Mouse (Mus musculus): ENCODE results near the gene Syp. TPM values are rescaled to one million over a fixed set of nuclear protein-coding genes. Genes with fewer than 3 reads are reported as not detected.

Syp gene
- 2.7 TPM for polyA plus RNA-seq (2014; fragmentation: Illumina TruSeq; extraction: RNeasy Lipid Tissue Mini Kit (QIAGEN cat#74804); ENCODE audit: low read depth, low replicate concordance)

DNA sequence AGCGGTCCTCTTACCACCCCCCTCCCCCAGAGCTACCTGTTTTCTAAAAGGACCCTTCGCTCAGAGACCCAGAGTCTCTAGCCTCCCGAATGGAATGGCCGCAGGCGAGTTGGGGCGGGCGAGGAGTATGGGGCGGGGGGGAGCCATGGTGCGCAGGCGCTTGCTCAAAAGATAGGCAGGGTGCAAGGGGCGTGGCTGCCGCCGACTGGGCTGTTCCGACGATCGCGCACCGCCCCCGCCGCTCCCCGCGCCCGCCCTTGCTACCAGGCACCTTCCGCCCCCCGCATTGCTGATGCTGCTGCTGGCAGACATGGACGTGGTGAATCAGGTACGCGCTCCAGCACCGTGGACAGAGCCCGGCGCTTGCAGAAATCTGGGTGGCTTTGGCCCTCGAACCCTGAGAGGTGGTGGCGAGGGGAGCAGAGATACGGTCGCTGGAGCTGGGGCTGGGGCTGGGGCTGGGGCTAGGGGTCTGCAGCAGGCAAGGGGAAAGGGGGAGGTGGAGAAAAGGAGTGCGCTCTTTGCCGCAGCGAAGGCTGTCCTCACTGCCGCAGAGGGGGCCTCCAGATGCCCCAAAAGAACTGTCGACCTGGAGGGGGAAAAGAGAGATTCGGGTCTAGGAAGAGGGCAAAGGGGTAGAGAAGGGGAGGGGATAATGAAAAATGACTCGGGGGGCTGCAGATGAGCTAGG, at the start of gene Syp:
Gene Syp, plus strand, starts transcription at position 71 of the 691 bp plus-strand sequence.

DNA sequence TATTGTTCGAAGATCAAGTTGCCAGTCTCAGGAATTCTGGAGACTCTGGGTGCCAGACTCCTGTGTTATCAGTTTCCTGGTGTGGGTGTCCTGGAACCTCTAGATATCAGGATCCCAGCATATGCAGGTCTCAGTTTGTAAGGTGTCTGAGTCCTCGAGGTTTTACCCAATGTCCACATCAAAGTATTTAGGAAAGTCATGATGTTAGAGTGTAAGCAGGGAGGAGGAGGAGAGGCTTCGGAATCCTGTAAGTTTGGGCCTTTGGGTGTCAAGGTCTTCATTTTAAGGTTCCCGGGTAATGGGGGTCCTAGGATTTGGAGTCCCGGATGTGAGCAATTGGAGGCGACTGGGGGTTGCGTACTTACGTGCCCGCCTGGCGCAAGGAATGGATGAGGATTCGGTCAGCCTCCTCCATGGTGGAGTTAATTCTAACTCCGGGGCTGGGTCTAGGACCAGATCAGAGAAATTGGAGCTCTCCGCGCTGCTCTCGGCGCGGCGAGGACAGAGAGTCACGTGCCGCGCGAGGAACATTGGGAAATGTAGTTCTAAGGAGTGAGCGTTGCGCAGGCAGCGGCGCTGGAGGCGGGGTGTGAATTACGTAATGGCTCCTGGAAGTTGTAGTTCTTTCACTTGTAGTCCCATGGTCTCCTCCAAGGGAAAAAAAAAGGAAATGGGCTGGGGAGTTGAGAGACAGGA, 33.2 kb upstream of the Syp start, which contains the start of gene Ccdc22:
Gene Ccdc22, minus strand, starts transcription at position 639 of the 696 bp plus-strand sequence.

DNA sequence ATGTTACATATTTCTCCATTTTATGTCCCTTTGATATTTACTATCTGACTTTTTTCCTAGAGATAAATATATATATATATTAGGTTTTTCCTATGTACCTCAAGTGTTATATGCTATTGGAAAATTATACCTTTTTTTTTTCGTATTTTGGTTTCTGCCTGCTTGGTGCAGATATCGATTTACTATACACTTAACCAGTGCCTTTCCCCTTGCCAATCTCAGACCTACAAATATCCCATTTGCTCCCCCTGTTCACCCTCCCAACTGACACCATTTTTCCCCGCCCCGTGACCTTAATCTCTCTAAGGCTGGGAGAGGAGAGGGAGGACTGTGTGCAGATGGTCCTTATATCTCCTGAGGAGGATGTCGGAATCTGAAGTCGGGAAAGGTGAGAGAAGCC, 31.5 kb upstream of the Syp start, which contains the start of gene Cacna1f:
Gene Cacna1f, plus strand, starts transcription at position 301 of the 400 bp plus-strand sequence.

DNA sequence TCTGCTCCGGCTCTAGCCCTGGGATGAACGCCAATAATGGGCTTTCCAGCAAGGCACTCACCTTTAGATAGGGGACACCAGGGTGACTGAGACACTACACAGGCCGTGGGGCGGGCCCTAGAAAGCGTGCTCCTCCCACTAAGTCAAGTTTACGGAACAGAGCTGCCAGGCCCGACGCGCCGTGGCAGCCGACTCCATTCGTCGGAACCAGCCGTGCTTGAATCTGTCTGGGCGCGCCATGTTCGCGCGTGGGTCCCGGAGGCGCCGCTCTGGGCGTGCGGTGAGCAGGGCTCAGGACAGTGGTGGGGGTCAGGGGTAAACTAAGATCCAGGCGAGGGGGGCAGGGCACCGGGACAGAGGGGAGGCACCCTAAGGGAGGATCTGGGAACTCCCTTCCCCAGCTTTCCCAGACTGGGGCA, 19.0 kb downstream of the Syp start, which contains the start of gene Prickle3:
Gene Prickle3, plus strand, starts transcription at position 40 of the 419 bp plus-strand sequence.

DNA sequence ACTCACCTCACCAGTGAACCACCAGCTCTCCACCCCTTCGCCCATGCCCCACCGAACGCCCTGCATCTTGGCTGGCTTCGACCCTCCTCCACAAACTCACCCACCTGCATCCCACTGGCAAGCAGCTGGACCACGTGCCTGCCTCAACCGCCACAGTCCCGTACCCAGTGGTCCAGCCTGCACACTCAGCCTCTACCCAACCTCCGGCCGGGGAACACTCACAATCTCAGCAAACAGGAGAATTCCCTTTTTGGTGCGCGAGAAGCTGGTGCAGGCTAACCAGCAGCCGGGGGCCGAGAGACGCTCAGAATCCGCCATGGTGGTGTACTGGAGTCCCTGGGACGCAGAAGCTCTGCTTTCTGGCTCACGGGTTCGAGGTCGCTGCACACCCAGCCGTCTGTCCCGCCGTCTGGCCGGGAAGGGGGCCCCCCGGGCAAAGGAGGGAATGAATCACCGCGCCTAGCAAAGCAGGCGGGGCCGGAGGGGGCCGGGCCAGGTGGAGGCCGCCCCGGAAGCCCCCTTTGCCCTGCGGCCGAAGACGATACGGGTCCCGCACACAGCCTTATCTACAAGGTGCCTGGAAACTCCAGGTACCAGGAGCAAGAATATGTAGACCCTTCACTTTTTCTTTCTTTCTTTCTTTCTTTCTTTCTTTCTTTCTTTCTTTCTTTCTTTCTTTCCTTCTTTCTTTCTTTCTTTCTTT, 32.8 kb downstream of the Syp start, which contains the start of gene Plp2:
Gene Plp2, minus strand, starts transcription at position 470 of the 703 bp plus-strand sequence.

DNA sequence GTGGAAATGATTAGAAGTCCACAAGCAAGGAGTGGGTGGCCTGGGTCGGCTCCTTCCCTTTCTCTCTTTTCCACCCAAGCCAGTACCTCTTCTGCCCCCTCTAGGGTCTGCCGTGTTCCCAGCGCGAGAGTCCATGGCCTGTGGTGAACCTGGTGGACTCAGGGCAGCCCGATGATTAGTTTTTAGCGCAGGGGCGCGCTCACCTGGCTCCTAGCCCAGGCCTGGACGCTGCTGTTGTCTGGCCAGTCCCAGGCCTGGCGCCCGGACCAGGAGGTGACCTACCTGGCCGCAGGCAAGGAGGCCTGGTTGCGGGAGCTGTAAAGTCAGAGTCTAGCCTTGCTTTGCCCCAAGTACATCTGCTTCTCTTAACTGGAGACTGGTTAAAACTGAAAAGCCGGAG, 42.6 kb downstream of the Syp start, which contains the start of gene Magix:
Gene Magix, minus strand, starts transcription at position 388 of the 400 bp plus-strand sequence.

DNA sequence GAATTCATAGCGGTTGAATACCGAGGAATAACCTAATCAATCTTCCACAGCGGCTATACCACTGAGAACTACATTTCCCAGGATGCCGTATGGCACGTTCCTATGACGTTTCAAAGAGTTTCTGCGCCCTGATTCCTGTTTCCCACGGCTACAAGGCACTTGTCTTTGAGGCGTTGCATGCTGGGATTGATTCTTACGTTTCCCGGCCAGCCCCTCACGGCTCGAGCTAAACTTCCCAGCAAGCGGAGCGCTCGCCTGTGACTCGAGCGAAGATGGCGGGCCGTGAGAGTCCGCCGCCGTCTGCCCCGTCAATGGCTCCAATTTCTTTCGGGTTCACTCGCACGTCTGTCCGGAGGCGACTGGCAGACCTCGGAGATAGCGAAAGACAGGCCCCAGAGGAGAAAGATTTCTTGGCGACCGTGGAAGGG, 58.7 kb downstream of the Syp start, which contains the start of gene Gpkow:
Gene Gpkow, plus strand, starts transcription at position 178 of the 428 bp plus-strand sequence.

Other genes starting within 250 kb of the Syp start
- gene Foxp3, start 64.8 kb upstream of the Syp start, polyA plus RNA-seq (2014; fragmentation: Illumina TruSeq; extraction: RNeasy Lipid Tissue Mini Kit (QIAGEN cat#74804); ENCODE audit: low read depth, low replicate concordance) = not detected
- 0.12 TPM for gene Ppp1r3f, start 64.2 kb upstream of the Syp start, polyA plus RNA-seq (2014; fragmentation: Illumina TruSeq; extraction: RNeasy Lipid Tissue Mini Kit (QIAGEN cat#74804); ENCODE audit: low read depth, low replicate concordance)
- 3.6 TPM for gene Ccdc22, start 33.0 kb upstream of the Syp start, polyA plus RNA-seq (2014; fragmentation: Illumina TruSeq; extraction: RNeasy Lipid Tissue Mini Kit (QIAGEN cat#74804); ENCODE audit: low read depth, low replicate concordance)
- gene Cacna1f, start 31.4 kb upstream of the Syp start, polyA plus RNA-seq (2014; fragmentation: Illumina TruSeq; extraction: RNeasy Lipid Tissue Mini Kit (QIAGEN cat#74804); ENCODE audit: low read depth, low replicate concordance) = not detected
- 2.5 TPM for gene Prickle3, start 18.8 kb downstream of the Syp start, polyA plus RNA-seq (2014; fragmentation: Illumina TruSeq; extraction: RNeasy Lipid Tissue Mini Kit (QIAGEN cat#74804); ENCODE audit: low read depth, low replicate concordance)
- 24.5 TPM for gene Plp2, start 32.9 kb downstream of the Syp start, polyA plus RNA-seq (2014; fragmentation: Illumina TruSeq; extraction: RNeasy Lipid Tissue Mini Kit (QIAGEN cat#74804); ENCODE audit: low read depth, low replicate concordance)
- 4.0 TPM for gene Magix, start 42.8 kb downstream of the Syp start, polyA plus RNA-seq (2014; fragmentation: Illumina TruSeq; extraction: RNeasy Lipid Tissue Mini Kit (QIAGEN cat#74804); ENCODE audit: low read depth, low replicate concordance)
- 39.1 TPM for gene Gpkow, start 58.7 kb downstream of the Syp start, polyA plus RNA-seq (2014; fragmentation: Illumina TruSeq; extraction: RNeasy Lipid Tissue Mini Kit (QIAGEN cat#74804); ENCODE audit: low read depth, low replicate concordance)
- 9.5 TPM for gene Wdr45, start 75.9 kb downstream of the Syp start, polyA plus RNA-seq (2014; fragmentation: Illumina TruSeq; extraction: RNeasy Lipid Tissue Mini Kit (QIAGEN cat#74804); ENCODE audit: low read depth, low replicate concordance)
- gene Gm45208, start 83.8 kb downstream of the Syp start, polyA plus RNA-seq (2014; fragmentation: Illumina TruSeq; extraction: RNeasy Lipid Tissue Mini Kit (QIAGEN cat#74804); ENCODE audit: low read depth, low replicate concordance) = not detected
- 13.1 TPM for gene Praf2, start 90.0 kb downstream of the Syp start, polyA plus RNA-seq (2014; fragmentation: Illumina TruSeq; extraction: RNeasy Lipid Tissue Mini Kit (QIAGEN cat#74804); ENCODE audit: low read depth, low replicate concordance)
- gene Ccdc120, start 112.4 kb downstream of the Syp start, polyA plus RNA-seq (2014; fragmentation: Illumina TruSeq; extraction: RNeasy Lipid Tissue Mini Kit (QIAGEN cat#74804); ENCODE audit: low read depth, low replicate concordance) = 2.9 TPM
- 4.9 TPM for gene Tfe3, start 124.1 kb downstream of the Syp start, polyA plus RNA-seq (2014; fragmentation: Illumina TruSeq; extraction: RNeasy Lipid Tissue Mini Kit (QIAGEN cat#74804); ENCODE audit: low read depth, low replicate concordance)
- gene Gripap1, start 151.3 kb downstream of the Syp start, polyA plus RNA-seq (2014; fragmentation: Illumina TruSeq; extraction: RNeasy Lipid Tissue Mini Kit (QIAGEN cat#74804); ENCODE audit: low read depth, low replicate concordance) = 15.7 TPM
- gene Kcnd1, start 183.8 kb downstream of the Syp start, polyA plus RNA-seq (2014; fragmentation: Illumina TruSeq; extraction: RNeasy Lipid Tissue Mini Kit (QIAGEN cat#74804); ENCODE audit: low read depth, low replicate concordance) = not detected
- 22.2 TPM for gene Otud5, start 202.9 kb downstream of the Syp start, polyA plus RNA-seq (2014; fragmentation: Illumina TruSeq; extraction: RNeasy Lipid Tissue Mini Kit (QIAGEN cat#74804); ENCODE audit: low read depth, low replicate concordance)
- gene Pim2, start 239.8 kb downstream of the Syp start, polyA plus RNA-seq (2014; fragmentation: Illumina TruSeq; extraction: RNeasy Lipid Tissue Mini Kit (QIAGEN cat#74804); ENCODE audit: low read depth, low replicate concordance) = 5.3 TPM
- 6.8 TPM for gene Slc35a2, start 245.6 kb downstream of the Syp start, polyA plus RNA-seq (2014; fragmentation: Illumina TruSeq; extraction: RNeasy Lipid Tissue Mini Kit (QIAGEN cat#74804); ENCODE audit: low read depth, low replicate concordance)